Mouse (Mus musculus) spleen, adult 2 months (tissue): ENCODE results near the gene Gm38119.

Experiments used
- CTCF ChIP-seq: fragments of 200-500 bp; IDR thresholded peaks from 2 replicates; pipeline ENCODE4 v1.5.1; 2011; ENCODE audit warnings: mild to moderate bottlenecking, inconsistent platforms; ENCODE audit not compliant: insufficient read depth, insufficient read length, insufficient replicate concordance; ENCODE audit errors: extremely low read depth
- POLR2A ChIP-seq: fragments of 200-500 bp; IDR thresholded peaks from 2 replicates; pipeline ENCODE4 v1.6.1; 2011; ENCODE audit warnings: low read depth, low read length, inconsistent platforms

DNA sequence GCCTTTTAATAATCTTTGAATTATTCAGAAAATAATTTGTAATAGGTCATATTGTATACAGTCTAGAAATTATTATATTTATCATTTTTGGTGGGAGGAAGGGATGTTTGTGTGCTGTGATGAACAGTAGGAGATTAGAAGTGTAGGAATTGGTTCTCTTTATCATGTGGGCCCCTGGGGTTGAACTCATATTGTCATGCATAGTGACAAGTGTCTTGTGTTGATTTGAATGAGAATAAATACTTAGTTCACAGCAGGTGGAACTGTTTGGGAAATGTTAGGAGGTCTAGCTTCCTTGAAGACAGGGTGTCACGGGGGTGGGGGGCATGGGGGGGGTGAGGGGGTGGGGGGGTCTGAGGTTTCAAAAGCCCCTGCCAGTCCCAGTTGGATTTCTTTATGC lies 44.3 kb downstream of the Gm38119 start:
- no peak for TF ChIP-seq POLR2A
- TF ChIP-seq CTCF, result no peak
